Mouse (Mus musculus) CH12.LX (cell line): ENCODE measurements around the gene Ttll11.

ENCODE experiments used
- CTCF ChIP-seq, 2 experiments: IDR thresholded peaks in 1 of 2; conservative IDR thresholded peaks in 1 of 2; 2 replicates each; pipeline ENCODE4 v1.5.1; 2011 to 2012; ENCODE audit warnings: low read depth in 2 of 2, low read length in 2 of 2, improper control_type of control experiment in 1 of 2, inconsistent platforms in 1 of 2, mild to moderate bottlenecking in 1 of 2, moderate library complexity in 1 of 2
- E2F4 ChIP-seq: IDR thresholded peaks from 2 replicates; pipeline ENCODE4 v1.6.1; 2011; ENCODE audit warnings: low read depth, low read length, improper control_type of control experiment; ENCODE audit not compliant: insufficient replicate concordance
- HCFC1 ChIP-seq: IDR thresholded peaks from 2 replicates; pipeline ENCODE4 v1.6.1; 2012; ENCODE audit warnings: low read depth, mild to moderate bottlenecking, inconsistent platforms, low read length, improper control_type of control experiment
- KAT2A ChIP-seq: IDR thresholded peaks from 2 replicates; pipeline ENCODE4 v1.6.1; 2012; ENCODE audit warnings: low read length, improper control_type of control experiment, inconsistent platforms; ENCODE audit not compliant: insufficient replicate concordance
- MEF2A ChIP-seq: IDR thresholded peaks from 2 replicates; pipeline ENCODE4 v1.6.1; 2014; ENCODE audit warnings: low read depth, mild to moderate bottlenecking, inconsistent platforms, low read length, improper control_type of control experiment, borderline replicate concordance
- POLR2A ChIP-seq: IDR thresholded peaks from 2 replicates; pipeline ENCODE4 v1.6.1; 2011; ENCODE audit warnings: low read depth, mild to moderate bottlenecking, improper control_type of control experiment, low read length
- SIN3A ChIP-seq: IDR thresholded peaks from 2 replicates; pipeline ENCODE4 v1.6.1; 2012; ENCODE audit warnings: low read length, improper control_type of control experiment, inconsistent platforms
- SMC3 ChIP-seq: IDR thresholded peaks from 2 replicates; pipeline ENCODE4 v1.6.1; 2011; ENCODE audit warnings: low read depth, low read length, improper control_type of control experiment

DNA sequence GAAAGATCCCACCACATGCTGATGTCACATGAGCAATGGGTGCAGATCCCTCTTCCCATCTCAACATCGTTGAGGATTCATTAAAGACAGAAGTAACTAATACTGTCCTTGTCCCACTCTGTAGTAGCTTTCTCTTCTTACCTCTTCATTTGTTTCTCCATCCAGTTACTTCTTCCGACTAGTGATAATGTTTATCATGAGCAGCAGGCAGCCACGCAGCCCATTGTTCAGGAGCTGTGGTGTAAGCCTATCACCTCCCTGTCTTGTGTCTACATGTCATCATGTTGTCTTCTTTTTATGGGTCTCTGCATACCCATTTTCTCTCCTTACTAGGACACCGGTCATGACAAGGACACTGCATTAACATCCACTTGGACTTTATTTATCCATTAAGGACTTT, 150.6 kb downstream of the Ttll11 start:
- TF ChIP-seq E2F4 (no peak), MEF2A (no peak), POLR2A (no peak), SMC3 (no peak), SIN3A (no peak), HCFC1 (no peak), KAT2A (no peak), CTCF (conservative IDR thresholded peaks at IDR 0.05 in 1 of 2, IDR thresholded peaks at IDR 0.05 in 1 of 2; ENCODE audit: low read depth in 2 of 2, low read length in 2 of 2) (no peak)
